In the genomic region with DNA sequence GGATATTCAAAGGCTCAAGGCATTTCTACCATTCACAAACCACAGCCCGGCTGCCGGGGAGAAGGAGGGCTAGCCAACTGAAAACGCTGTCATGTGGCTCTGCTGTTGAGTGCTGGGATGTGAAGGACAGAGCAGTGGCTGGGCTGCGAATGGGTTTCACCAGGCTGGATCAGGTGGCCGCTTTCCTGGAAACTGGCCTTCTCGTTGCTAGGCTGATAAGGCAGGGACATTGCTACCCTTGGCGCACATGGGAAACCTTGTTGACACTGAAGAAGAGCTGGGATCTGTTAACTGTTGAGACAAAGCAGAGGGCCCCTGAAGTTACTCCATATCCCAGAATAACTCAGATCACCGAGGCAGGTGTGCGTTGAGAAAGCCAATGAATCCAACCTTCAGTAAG, we compare ENCODE assay signal across 8 mouse cellular contexts.
DNase-seq lines count a peak whose midpoint lies in the region; ATAC-seq and TF ChIP-seq lines count a peak whose summit lies in the region.

No protein-coding gene starts in this region.

- no peaks in the 10 kb centered on the region for H3K9me3 ChIP-seq in hindbrain, embryonic 12.5 days (replicated peaks)
- H3K9me3 ChIP-seq in hindbrain, embryonic 11.5 days (ENCODE audit: control insufficient read depth, low read length), result no peaks in the 10 kb centered on the region
- no peaks in the 10 kb centered on the region for H3K9me3 ChIP-seq in intestine, postnatal 0 days (ENCODE audit: control insufficient read depth)

- TF ChIP-seq CTCF in intestine, postnatal 0 days (IDR thresholded peaks at IDR 0.05; ENCODE audit: low read depth), result no peak

- H3K9ac ChIP-seq in hindbrain, embryonic 12.5 days, result no peak overlapping the region
- H3K9ac ChIP-seq in hindbrain, embryonic 11.5 days (ENCODE audit: low read depth, low read length), result no peak overlapping the region
- H3K9ac ChIP-seq in intestine, postnatal 0 days (ENCODE audit: low read depth, low read length), result no peak overlapping the region

- DNase-seq in hindbrain, embryonic 11.5 days (ENCODE audit: low spot score), result no peak
- peak; percentile 25 for DNase-seq in adrenal gland, postnatal 25 days
- peak; percentile 48 for DNase-seq in heart, adult 8-10 months (ENCODE audit: low spot score)
- no peak for DNase-seq in thymus, postnatal 36 days
- no peak for DNase-seq in urinary bladder, postnatal 25 days (ENCODE audit: low spot score)
- no peak for DNase-seq in kidney, adult 11 months

- no peaks in the 10 kb centered on the region for H3K36me3 ChIP-seq in hindbrain, embryonic 12.5 days
- H3K36me3 ChIP-seq in hindbrain, embryonic 11.5 days (ENCODE audit: control insufficient read depth, insufficient read depth, low read length), result no peaks in the 10 kb centered on the region
- no peaks in the 10 kb centered on the region for H3K36me3 ChIP-seq in intestine, postnatal 0 days (ENCODE audit: control insufficient read depth, insufficient read depth)

- H3K27me3 ChIP-seq in hindbrain, embryonic 12.5 days, result no peaks in the 10 kb centered on the region
- H3K27me3 ChIP-seq in hindbrain, embryonic 11.5 days (ENCODE audit: control insufficient read depth, insufficient read depth, low read length), result no peaks in the 10 kb centered on the region
- no peaks in the 10 kb centered on the region for H3K27me3 ChIP-seq in intestine, postnatal 0 days (replicated peaks; ENCODE audit: control insufficient read depth, insufficient read depth, low read length)

- no peak overlapping the region for H3K27ac ChIP-seq in hindbrain, embryonic 12.5 days
- H3K27ac ChIP-seq in hindbrain, embryonic 11.5 days (ENCODE audit: low read depth, low read length), result no peak overlapping the region
- H3K27ac ChIP-seq in intestine, postnatal 0 days (ENCODE audit: low read depth, low read length), result peak overlapping the region; percentile 70

- H3K4me2 ChIP-seq in hindbrain, embryonic 12.5 days (replicated peaks), result no peak overlapping the region
- H3K4me2 ChIP-seq in hindbrain, embryonic 11.5 days (replicated peaks; ENCODE audit: low read depth, low read length), result no peak overlapping the region
- H3K4me2 ChIP-seq in intestine, postnatal 0 days (replicated peaks; ENCODE audit: low read depth), result no peak overlapping the region

- no peak overlapping the region for H3K4me3 ChIP-seq in hindbrain, embryonic 12.5 days
- no peak overlapping the region for H3K4me3 ChIP-seq in hindbrain, embryonic 11.5 days (ENCODE audit: low read depth, low read length)
- H3K4me3 ChIP-seq in intestine, postnatal 0 days (ENCODE audit: low read depth, low read length), result no peak overlapping the region

- ATAC-seq in hindbrain, embryonic 12.5 days (ENCODE audit: low FRiP score), result 0 out of 2 replicates have a peak, but pooled peaks have one; percentile 44
- no peak for ATAC-seq in hindbrain, embryonic 11.5 days (ENCODE audit: low FRiP score)
- peak; percentile 25 for ATAC-seq in intestine, postnatal 0 days

- H3K4me1 ChIP-seq in hindbrain, embryonic 12.5 days, result peaks cover 29% of the 10 kb centered on the region
- H3K4me1 ChIP-seq in hindbrain, embryonic 11.5 days (replicated peaks; ENCODE audit: control insufficient read depth, insufficient read depth, low read length), result no peaks in the 10 kb centered on the region
- peaks cover 2% of the 10 kb centered on the region; the same call in 1 of the 2 replicates for H3K4me1 ChIP-seq in intestine, postnatal 0 days (replicated peaks; ENCODE audit: control insufficient read depth, insufficient read depth, low read length)

- WGBS in hindbrain, embryonic 12.5 days, result 44% methylated on average over 9 of the region's 9 CpGs
- 49% methylated on average over 9 of the region's 9 CpGs for WGBS in hindbrain, embryonic 11.5 days
- 24% methylated on average over 9 of the region's 9 CpGs for WGBS in intestine, postnatal 0 days

Comparison
In these comparisons a context has a peak if more than half of its experiments do, and no peak if none do; other contexts are left out.
1. DNase-seq: peak in adrenal gland, postnatal 25 days (single experiment) and heart, adult 8-10 months (single experiment); none in hindbrain, embryonic 11.5 days (single experiment), thymus, postnatal 36 days (0 of 2), urinary bladder, postnatal 25 days (single experiment) and kidney, adult 11 months (single experiment).